In the genomic region with DNA sequence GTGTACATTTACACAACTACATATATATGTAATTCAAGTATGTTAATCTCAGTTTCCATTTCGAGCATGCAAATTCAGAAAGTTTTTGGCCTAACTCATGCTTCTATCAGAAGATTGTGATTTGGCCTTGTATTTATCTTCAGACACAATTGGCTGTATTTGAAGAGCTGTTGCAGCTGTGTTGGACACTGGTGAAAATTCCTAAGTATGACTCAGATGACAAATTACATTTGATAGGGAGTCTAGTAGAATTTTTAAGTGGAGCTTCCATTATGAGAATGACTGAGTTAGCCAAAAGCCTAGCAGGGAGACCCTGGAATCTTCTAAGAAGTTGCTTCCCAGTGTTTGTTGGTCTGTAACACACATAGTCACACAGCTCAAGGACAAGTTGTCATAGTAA, we compare ENCODE assay signal across 21 mouse cellular contexts. TPM values are rescaled to one million over a fixed set of nuclear protein-coding genes. Genes with fewer than 3 reads are reported as not detected.
DNase-seq lines count a peak whose midpoint lies in the region; ATAC-seq lines count a peak whose summit lies in the region.
"Had no signal": no experiment of that assay in that cellular context is flagged by ENCODE, and none has a peak within 500 bp of the region (broad histone marks: within the 10 kb centered on the region; RNA-seq: fewer than 3 reads in every experiment).

No protein-coding gene starts in this region.

- H3K27ac ChIP-seq in lung, embryonic 15.5 days, result no peak overlapping the region
- H3K27ac ChIP-seq: forebrain, embryonic 10.5 days; heart, embryonic 15.5 days; limb, embryonic 13.5 days; liver, embryonic 15.5 days; stomach, embryonic 15.5 days had no signal

- H3K4me2 ChIP-seq in lung, embryonic 15.5 days, result no peak overlapping the region
- H3K4me2 ChIP-seq: heart, embryonic 15.5 days; limb, embryonic 13.5 days; liver, embryonic 15.5 days; stomach, embryonic 15.5 days had no signal

- H3K27me3 ChIP-seq in lung, embryonic 15.5 days, result no peaks in the 10 kb centered on the region
- H3K27me3 ChIP-seq: heart, embryonic 15.5 days; limb, embryonic 13.5 days; liver, embryonic 15.5 days; megakaryocyte, embryonic 14.5 days; stomach, embryonic 15.5 days had no signal

- intact Hi-C loops in heart, postnatal 36 days (cut with DNase I), result no loop called here

- ATAC-seq in lung, embryonic 15.5 days (ENCODE audit: borderline replicate concordance, extremely low read depth, low FRiP score, low TSS enrichment), result peak; percentile 19; the same call in 1 of the 2 replicates

- no peak overlapping the region for H3K9ac ChIP-seq in lung, embryonic 15.5 days
- H3K9ac ChIP-seq: heart, embryonic 15.5 days; limb, embryonic 13.5 days; liver, embryonic 15.5 days; stomach, embryonic 15.5 days had no signal

- no peaks in the 10 kb centered on the region for H3K9me3 ChIP-seq in lung, embryonic 15.5 days
- H3K9me3 ChIP-seq: forebrain, embryonic 10.5 days; G1E; heart, embryonic 15.5 days; limb, embryonic 13.5 days; liver, embryonic 15.5 days; megakaryocyte, embryonic 14.5 days; stomach, embryonic 15.5 days had no signal

- 46% methylated on average over 1 of the region's 1 CpGs for WGBS in lung, embryonic 15.5 days

- H3K36me3 ChIP-seq in lung, embryonic 15.5 days, result no peaks in the 10 kb centered on the region
- H3K36me3 ChIP-seq: forebrain, embryonic 10.5 days; G1E; heart, embryonic 15.5 days; limb, embryonic 13.5 days; liver, embryonic 15.5 days; stomach, embryonic 15.5 days had no signal

- no peak overlapping the region for H3K4me3 ChIP-seq in lung, embryonic 15.5 days
- H3K4me3 ChIP-seq: forebrain, embryonic 10.5 days; heart, embryonic 15.5 days; limb, embryonic 13.5 days; liver, embryonic 15.5 days; megakaryocyte, embryonic 14.5 days; stomach, embryonic 15.5 days had no signal

- no peaks in the 10 kb centered on the region for H3K4me1 ChIP-seq in lung, embryonic 15.5 days
- H3K4me1 ChIP-seq: forebrain, embryonic 10.5 days; heart, embryonic 15.5 days; limb, embryonic 13.5 days; liver, embryonic 15.5 days; megakaryocyte, embryonic 14.5 days; stomach, embryonic 15.5 days had no signal

- peak; percentile 13 for DNase-seq in adrenal gland, adult 2 months
- DNase-seq in adrenal gland, postnatal 14 days, result no peak
- peak; percentile 59 to 67 for DNase-seq in heart, adult 9 months (ENCODE audit: low spot score in 2 of 2)
- no peak for DNase-seq in heart, postnatal 36 days
- DNase-seq in lung, postnatal 4 days, result no peak
- peak; percentile 40 for DNase-seq in adipocyte (ENCODE audit: low spot score)
- no peak for DNase-seq in retina, embryonic 14.5 days (ENCODE audit: low spot score)
- DNase-seq: cerebellum, adult 8-10 months; gastrocnemius, postnatal 14 days; kidney, adult 2 months; midbrain, embryonic 14.5 days; right cerebral cortex, postnatal 25 days; thymus, adult 2 months had no signal

RNA-seq across cellular contexts. Expression of gene Col3a1, which starts 7.1 kb away (rescaled TPM):
- 100 to 1,000 TPM in 1 of 2 experiments, 10 to 100 TPM in 1; 72.7 to 156 TPM for total RNA-seq in adrenal gland, adult 2 months (2021)
- 13.0 and 15.8 TPM in 2 replicates for polyA plus RNA-seq in adrenal gland, adult 2 months (2012; rRNA removed)
- 603 and 739 TPM in 2 replicates for total RNA-seq in adrenal gland, postnatal 14 days (2021)
- total RNA-seq in heart, postnatal 36 days (2021), result 100 to 1,000 TPM; 326 to 362 TPM
- 1,473 and 1,574 TPM in 2 replicates for polyA plus RNA-seq in lung, embryonic 15.5 days (2015; fragmentation: Nextera tagmentation; extraction: Ambion mirVana)
- polyA plus RNA-seq: G1E had no signal

Comparison
In these comparisons a context has a peak if more than half of its experiments do, and no peak if none do; other contexts are left out.
1. DNase-seq: peak in adrenal gland, adult 2 months (single experiment), heart, adult 9 months (2 of 2) and adipocyte (single experiment); none in adrenal gland, postnatal 14 days (single experiment), heart, postnatal 36 days (0 of 2), lung, postnatal 4 days (0 of 2) and retina, embryonic 14.5 days (single experiment).